Mouse (Mus musculus) ES-E14 (cell line): ENCODE results near the gene Ptpn20.

Experiments used
- CHD2 ChIP-seq: IDR thresholded peaks from 2 replicates; pipeline ENCODE4 v1.6.1; 2014; ENCODE audit warnings: mild to moderate bottlenecking, low read depth, low read length, inconsistent platforms
- ZNF384 ChIP-seq: IDR thresholded peaks from 2 replicates; pipeline ENCODE4 v1.6.1; 2012; ENCODE audit warnings: low read depth, low read length, inconsistent platforms

DNA sequence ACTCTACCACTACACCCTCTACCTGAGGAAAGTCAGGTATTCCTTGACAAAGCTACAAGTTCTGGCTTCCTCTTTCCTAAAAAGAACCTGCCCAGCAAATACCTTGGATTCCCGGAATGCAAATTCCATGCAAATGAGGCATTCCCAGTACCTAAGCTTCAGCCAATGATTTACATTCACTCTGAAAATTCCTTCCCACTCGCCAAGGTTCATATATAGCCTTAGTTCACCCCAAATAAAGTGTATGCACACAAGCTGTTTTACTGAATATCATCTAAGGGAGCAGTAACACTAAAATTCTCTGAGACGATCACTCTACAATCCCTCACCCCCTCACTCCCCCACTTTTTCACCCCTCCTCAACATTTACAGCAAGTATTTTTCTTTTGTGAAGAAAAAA, 15.4 kb upstream of the Ptpn20 start:
- TF ChIP-seq ZNF384 (no peak), CHD2 (no peak)
